Mouse (Mus musculus) forebrain, postnatal 0 days (tissue): ENCODE data around the gene Banp. TPM values are rescaled to one million over a fixed set of nuclear protein-coding genes. Genes with fewer than 3 reads are reported as not detected.

Source experiments
- ATAC-seq: fragments of 200-750 bp; cut with Nextera tagmentation; 2 replicates; pipeline ENCODE4 v1.8.0; 2017; ENCODE audit warnings: mild to moderate bottlenecking, moderate library complexity
- DNase-seq: peaks from one replicate; pipeline ENCODE4 v3.0.0-alpha.2; 2015
- H3K27ac ChIP-seq: fragments of 300-500 bp; sonication (generic); 2 replicates; pipeline ENCODE4 v1.5.1; 2014; ENCODE audit warnings: low read depth, mild to moderate bottlenecking, antibody characterized with exemption, low read length, moderate library complexity, mixed read lengths
- H3K27me3 ChIP-seq: fragments of 300-500 bp; sonication (generic); 2 replicates; pipeline ENCODE4 v1.6.1; 2014; ENCODE audit warnings: mild to moderate bottlenecking, low read length, mixed read lengths; ENCODE audit not compliant: insufficient read depth
- H3K36me3 ChIP-seq: fragments of 300-500 bp; sonication (generic); 2 replicates; pipeline ENCODE4 v1.6.1; 2014; ENCODE audit warnings: mild to moderate bottlenecking, moderate library complexity; ENCODE audit not compliant: insufficient read depth
- H3K4me1 ChIP-seq: fragments of 300-500 bp; sonication (generic); 2 replicates; pipeline ENCODE4 v1.6.1; 2014; ENCODE audit warnings: antibody characterized with exemption; ENCODE audit not compliant: insufficient read depth
- H3K4me2 ChIP-seq: fragments of 300-500 bp; sonication (generic); 2 replicates; pipeline ENCODE4 v1.6.1; 2014; ENCODE audit warnings: low read depth, mild to moderate bottlenecking, moderate library complexity
- H3K4me3 ChIP-seq: fragments of 300-500 bp; sonication (generic); 2 replicates; pipeline ENCODE4 v1.5.1; 2014; ENCODE audit warnings: low read depth, low read length, mixed read lengths
- H3K9ac ChIP-seq: fragments of 300-500 bp; sonication (generic); 2 replicates; pipeline ENCODE4 v1.6.1; 2014; ENCODE audit warnings: mild to moderate bottlenecking
- H3K9me3 ChIP-seq: fragments of 300-500 bp; sonication (generic); 2 replicates; pipeline ENCODE4 v1.6.1; 2016; ENCODE audit warnings: low read length
- CTCF ChIP-seq: sonication (generic); IDR thresholded peaks from 2 replicates; pipeline ENCODE4 v1.5.1; 2016; ENCODE audit warnings: antibody characterized with exemption, control low read depth, low read depth
- WGBS: fragments of 180-500 bp; shearing (Covaris S2); extraction: QIAGEN DNeasy Blood & Tissue Kit; methylation state at CpG from one replicate; pipeline ENCODE4 v1.1.7; 2014; 5-methylcytosine and 5-hydroxymethylcytosine counted together
- polyA plus RNA-seq: library from polyadenylated mRNA; unstranded; fragments of >200 nt; fragmentation: Nextera tagmentation; extraction: Ambion mirVana; gene quantifications from 2 replicates; pipeline ENCODE4 v1.2.1, GENCODE M21; 2015
- total RNA-seq: library from RNA; depleted of rRNA; stranded (reverse); fragments of >200 nt; gene quantifications from 2 replicates; pipeline ENCODE4 v1.2.3, GENCODE M21; 2014

Banp gene
- total and polyA plus RNA-seq, 2 experiments from 2014 or later: 29.3 to 37.9 TPM

DNA sequence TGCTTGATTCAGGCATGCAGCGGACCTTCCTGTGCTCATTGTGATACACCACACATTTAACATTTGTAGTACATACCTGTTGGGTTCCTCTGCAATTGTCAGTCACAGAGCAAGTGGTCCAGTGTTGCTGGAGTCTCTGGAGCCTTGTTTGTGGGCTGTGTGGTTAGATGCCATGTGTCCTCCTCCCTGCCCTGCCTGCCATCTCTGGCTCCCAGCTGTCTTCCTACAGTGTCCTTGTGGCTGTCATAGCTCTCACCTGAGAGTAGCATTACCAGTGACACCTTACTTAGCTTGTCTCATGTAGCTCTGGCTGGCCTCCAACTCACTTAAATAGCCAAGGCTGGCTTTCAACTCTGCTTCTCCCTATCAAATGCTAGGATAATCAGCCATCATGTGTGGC lies 69.6 kb downstream of the Banp start:
- H3K4me1 ChIP-seq: peaks cover 17% of the 10 kb centered on the region
- DNase-seq: no peak
- H3K36me3 ChIP-seq: peaks cover 15% of the 10 kb centered on the region
- no peak for ATAC-seq
- no peak overlapping the region for H3K9ac ChIP-seq
- no peaks in the 10 kb centered on the region for H3K27me3 ChIP-seq
- WGBS: 94% methylated on average over 1 of the region's 1 CpGs
- no peak overlapping the region for H3K4me3 ChIP-seq
- H3K9me3 ChIP-seq: no peaks in the 10 kb centered on the region
- TF ChIP-seq CTCF: no peak
- no peak overlapping the region for H3K4me2 ChIP-seq
- no peak overlapping the region for H3K27ac ChIP-seq

DNA sequence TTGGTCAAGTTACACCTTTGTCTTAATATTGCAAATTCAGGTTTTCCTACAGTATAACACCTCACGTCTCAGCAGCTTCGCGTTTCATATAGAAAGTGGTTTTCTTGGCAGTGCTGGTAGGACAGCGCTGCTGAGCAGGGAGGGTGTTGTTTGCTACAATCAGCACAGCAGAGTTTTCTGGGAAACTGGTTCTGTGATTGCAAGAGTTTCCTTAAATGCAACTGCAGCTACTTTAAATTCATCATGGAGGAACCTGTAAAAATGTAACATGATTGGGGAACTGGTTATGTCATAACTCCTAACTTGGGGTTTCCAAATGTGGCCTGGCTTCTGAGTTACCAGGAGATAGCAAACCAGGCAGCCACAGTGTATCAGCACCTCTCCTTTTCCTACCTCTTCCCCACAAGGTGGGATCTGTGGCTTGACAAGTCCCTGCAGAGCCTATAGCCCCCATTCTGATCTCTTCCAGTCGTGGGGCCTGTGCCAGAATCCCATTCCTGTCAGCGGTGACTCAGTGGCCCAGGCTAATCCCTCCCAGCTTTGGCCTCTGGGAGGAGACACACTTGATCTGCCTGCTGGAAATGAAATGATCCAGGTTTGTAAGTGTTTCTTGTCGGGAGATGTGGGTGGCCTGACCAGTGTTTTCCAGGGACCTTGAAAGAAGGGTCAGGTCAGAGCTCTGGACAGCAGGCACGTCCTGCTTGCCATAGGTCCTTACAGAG lies 70.7 kb downstream of the Banp start:
- H3K9ac ChIP-seq: no peak overlapping the region
- peaks cover 24% of the 10 kb centered on the region for H3K36me3 ChIP-seq
- no peak for DNase-seq
- 85% methylated on average over 8 of the region's 8 CpGs for WGBS
- ATAC-seq: no peak
- no peaks in the 10 kb centered on the region for H3K9me3 ChIP-seq
- H3K27me3 ChIP-seq: no peaks in the 10 kb centered on the region
- H3K27ac ChIP-seq: no peak overlapping the region
- H3K4me3 ChIP-seq: no peak overlapping the region
- no peak overlapping the region for H3K4me2 ChIP-seq
- no peak for TF ChIP-seq CTCF
- peaks cover 9% of the 10 kb centered on the region for H3K4me1 ChIP-seq

DNA sequence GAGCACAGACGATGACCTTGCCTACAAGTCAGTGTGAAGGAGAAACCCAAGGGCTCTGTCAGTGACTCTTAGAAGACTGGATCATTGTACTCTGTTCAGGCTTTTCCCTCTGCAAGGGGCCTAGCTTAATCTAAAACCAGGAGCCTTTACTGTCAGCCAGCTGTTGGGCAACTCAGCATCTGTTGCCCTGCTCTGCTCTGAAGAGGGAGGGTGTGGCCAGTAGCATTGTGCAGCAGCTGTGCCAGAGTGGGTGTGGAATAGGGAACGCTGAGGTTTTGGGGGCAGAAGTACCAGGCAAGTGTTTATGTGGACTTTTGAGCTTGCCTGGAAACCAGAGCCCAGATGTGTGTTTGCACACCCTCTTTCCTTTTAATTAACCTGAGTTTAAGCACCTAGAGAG lies 72.2 kb downstream of the Banp start:
- DNase-seq (no peak), ATAC-seq (no peak)
- H3K4me1 ChIP-seq: peaks cover 5% of the 10 kb centered on the region; the same call in 1 of the 2 replicates
- H3K27ac ChIP-seq: no peak overlapping the region
- WGBS: 87% methylated on average over 2 of the region's 2 CpGs
- H3K36me3 ChIP-seq: peaks cover 37% of the 10 kb centered on the region
- no peak for TF ChIP-seq CTCF
- H3K9me3 ChIP-seq: no peaks in the 10 kb centered on the region
- no peak overlapping the region for H3K9ac ChIP-seq
- no peak overlapping the region for H3K4me3 ChIP-seq
- no peak overlapping the region for H3K4me2 ChIP-seq
- H3K27me3 ChIP-seq: no peaks in the 10 kb centered on the region

DNA sequence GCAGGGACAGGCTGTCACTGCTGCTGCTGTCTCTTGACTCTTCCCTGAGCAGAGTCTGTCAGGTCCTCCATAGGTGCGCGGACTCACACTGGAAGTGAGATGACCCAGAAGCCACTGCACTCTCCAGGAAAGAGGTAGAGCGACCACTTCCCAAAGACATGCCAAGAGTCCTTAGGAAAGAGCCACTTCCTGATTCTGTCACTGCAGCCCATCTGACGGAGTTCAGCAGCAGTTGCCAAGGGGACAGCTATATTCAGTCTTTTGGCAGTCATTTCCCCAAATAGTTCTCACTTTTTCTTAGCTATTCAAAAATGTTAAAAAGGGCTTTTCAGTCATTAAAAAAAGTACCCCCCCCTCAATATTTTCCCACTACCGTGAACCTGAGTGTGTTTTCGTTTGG lies 72.7 kb downstream of the Banp start:
- H3K9me3 ChIP-seq: no peaks in the 10 kb centered on the region
- no peak overlapping the region for H3K4me2 ChIP-seq
- no peak overlapping the region for H3K27ac ChIP-seq
- H3K4me1 ChIP-seq: peaks cover 5% of the 10 kb centered on the region; the same call in 1 of the 2 replicates
- peaks cover 40% of the 10 kb centered on the region for H3K36me3 ChIP-seq
- WGBS: 58% methylated on average over 6 of the region's 6 CpGs
- no peak overlapping the region for H3K4me3 ChIP-seq
- TF ChIP-seq CTCF: no peak
- no peaks in the 10 kb centered on the region for H3K27me3 ChIP-seq
- ATAC-seq (peak; percentile 44; the same call in 1 of the 2 replicates), DNase-seq (peak; percentile 34)
- no peak overlapping the region for H3K9ac ChIP-seq

- no peak overlapping the region for H3K4me3 ChIP-seq
- peak; percentile 68 for ATAC-seq
- no peak for DNase-seq
- TF ChIP-seq CTCF: no peak
- 60% methylated on average over 4 of the region's 4 CpGs for WGBS
- H3K9me3 ChIP-seq: no peaks in the 10 kb centered on the region
- H3K36me3 ChIP-seq: peaks cover 40% of the 10 kb centered on the region
- H3K27ac ChIP-seq: peak overlapping the region; percentile 57
- H3K4me1 ChIP-seq: peaks cover 5% of the 10 kb centered on the region; the same call in 1 of the 2 replicates
- no peak overlapping the region for H3K4me2 ChIP-seq
- no peak overlapping the region for H3K9ac ChIP-seq
- H3K27me3 ChIP-seq: no peaks in the 10 kb centered on the region
Observed at GRCm38 (mm10) chr8:122022705-122023104, 73.2 kb downstream of the Banp start.

- no peaks in the 10 kb centered on the region for H3K4me1 ChIP-seq
- DNase-seq (no peak), ATAC-seq (no peak)
- no peak overlapping the region for H3K9ac ChIP-seq
- no peaks in the 10 kb centered on the region for H3K27me3 ChIP-seq
- H3K27ac ChIP-seq: no peak overlapping the region
- no peak overlapping the region for H3K4me2 ChIP-seq
- H3K9me3 ChIP-seq: no peaks in the 10 kb centered on the region
- no peak for TF ChIP-seq CTCF
- WGBS: 92% methylated on average over 9 of the region's 9 CpGs
- peaks cover 30% of the 10 kb centered on the region for H3K36me3 ChIP-seq
- no peak overlapping the region for H3K4me3 ChIP-seq
Observed at GRCm38 (mm10) chr8:122025546-122025945, 76.0 kb downstream of the Banp start.

GRCm38 (mm10) chr8:122028116-122028515 lies 78.6 kb downstream of the Banp start:
- Histone ChIP-seq H3K9me3 (no peaks in the 10 kb centered on the region), H3K36me3 (peaks cover 30% of the 10 kb centered on the region), H3K27ac (no peak overlapping the region), H3K4me1 (no peaks in the 10 kb centered on the region), H3K4me3 (no peak overlapping the region), H3K4me2 (no peak overlapping the region), H3K9ac (no peak overlapping the region), H3K27me3 (no peaks in the 10 kb centered on the region)
- ATAC-seq: no peak
- WGBS: 82% methylated on average over 4 of the region's 4 CpGs
- no peak for TF ChIP-seq CTCF
- DNase-seq: no peak
